Mouse (Mus musculus) thymus, postnatal 4 days (tissue): ENCODE measurements around the gene Ppp2r5e.
"Not testable (repeated sequence)": the region's sequence is repeated elsewhere in the genome, so short reads cannot be mapped to it uniquely, and the experiment has no call there.

Experiments used
- DNase-seq: peaks from one replicate; pipeline ENCODE4 v3.0.0; 2021

The Ppp2r5e gene

GRCm38 (mm10) chr12:75536566-75536965 is 59.5 kb downstream of the Ppp2r5e start:
- no peak for DNase-seq

- DNase-seq = no peak
These were observed 62.9 kb downstream of the Ppp2r5e start for GRCm38 (mm10) chr12:75533145-75533544.

GRCm38 (mm10) chr12:75531895-75532294 is 64.2 kb downstream of the Ppp2r5e start:
- DNase-seq = no peak

DNA sequence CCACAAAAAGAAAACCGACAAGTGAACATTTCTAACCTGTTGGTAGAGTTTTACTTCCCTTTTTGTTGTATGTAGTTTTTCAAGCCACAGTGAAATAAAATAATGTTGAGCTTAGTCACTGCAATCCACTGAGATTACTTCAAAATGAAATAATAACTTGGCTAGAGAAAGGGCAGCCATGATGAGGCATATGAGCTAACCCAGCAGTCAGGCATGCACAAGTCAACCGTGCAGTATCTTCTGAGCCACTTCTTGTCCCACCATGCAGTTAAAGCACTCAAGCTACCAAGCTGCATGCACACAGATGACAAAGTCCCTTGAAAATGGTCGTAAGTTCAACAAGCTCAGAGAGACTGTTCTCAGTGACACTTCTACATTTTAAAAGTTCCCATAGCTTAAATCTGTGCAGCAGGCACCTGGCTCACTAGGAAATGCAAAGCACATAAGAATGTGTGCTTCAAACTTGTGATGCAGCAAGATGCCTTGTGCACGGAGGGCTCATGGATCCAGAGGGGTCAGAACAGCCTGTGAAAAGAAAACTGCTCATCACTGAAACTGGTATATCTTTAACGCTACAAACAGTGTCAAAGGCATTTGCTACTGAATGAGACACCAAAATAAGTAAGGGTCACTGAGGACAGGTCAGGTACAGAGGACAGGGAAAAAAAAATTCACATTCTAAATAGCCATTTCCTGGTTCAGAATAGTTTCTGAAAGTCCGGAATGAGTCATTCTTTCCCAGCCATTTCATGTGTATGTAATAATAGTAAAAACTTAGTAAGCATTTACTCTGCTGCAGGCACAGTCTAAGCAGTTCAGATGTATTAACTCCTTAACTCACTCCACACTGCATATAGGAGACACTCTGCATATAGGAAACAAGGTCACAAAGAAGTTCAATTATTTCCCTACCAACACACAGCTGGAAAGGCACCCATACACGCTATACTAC is 66.9 kb downstream of the Ppp2r5e start:
- DNase-seq = no peak

DNA sequence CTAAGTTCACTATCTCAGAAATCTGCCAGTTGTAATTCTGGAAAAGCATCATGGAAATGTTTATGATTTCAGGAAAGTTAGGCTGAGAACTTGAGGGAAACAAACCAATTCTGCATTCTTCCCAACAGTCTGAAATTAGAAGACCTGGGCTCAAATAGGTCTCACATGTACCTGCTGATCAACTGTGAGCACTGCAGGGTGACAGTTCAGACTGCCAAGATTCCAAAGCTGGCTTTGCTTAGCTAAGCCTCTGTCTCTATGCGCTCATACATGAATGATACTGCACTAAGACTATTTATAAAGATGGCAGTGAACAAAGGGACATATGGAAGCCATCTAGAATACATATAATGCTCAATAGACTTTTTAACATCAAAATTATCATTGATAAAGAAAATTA is 67.7 kb downstream of the Ppp2r5e start:
- DNase-seq = no peak

DNA sequence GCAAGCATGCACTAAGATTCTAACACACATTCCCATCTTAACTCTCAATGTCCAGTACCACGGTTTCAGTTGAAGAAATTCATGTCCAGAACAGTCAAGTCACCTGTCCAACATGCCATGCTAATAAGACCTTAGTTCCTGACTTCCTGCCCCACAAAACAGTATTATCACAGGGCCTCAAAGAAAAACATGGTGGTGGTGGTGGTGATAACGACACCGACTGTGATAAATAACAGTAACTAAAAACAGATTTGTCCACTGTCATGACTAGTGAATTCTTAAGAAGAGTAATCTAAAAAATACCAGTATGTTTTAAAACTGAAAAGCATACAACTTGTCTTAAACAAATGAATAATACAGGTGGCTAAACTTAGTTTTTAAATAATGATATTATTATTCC is 71.8 kb downstream of the Ppp2r5e start:
- DNase-seq = no peak

DNA sequence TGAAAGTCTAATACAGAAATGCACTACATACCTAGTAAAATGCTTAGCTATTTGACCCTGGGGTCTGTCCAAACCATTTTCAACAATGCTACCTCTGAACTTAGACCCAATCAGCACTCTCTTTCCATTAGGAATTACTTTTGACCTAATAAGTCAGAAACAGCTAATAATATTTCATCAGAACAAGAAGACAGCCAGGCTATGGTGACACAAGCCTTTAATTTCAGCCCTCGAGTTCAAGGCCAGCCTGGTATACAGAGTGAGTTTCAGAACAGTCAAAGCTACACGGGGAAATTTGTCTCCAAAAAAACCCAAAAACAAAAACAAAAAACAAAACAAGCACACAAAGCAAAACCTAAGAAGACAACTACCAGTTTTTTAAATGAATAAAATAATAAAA is 73.1 kb downstream of the Ppp2r5e start:
- DNase-seq = no peak

- DNase-seq = no peak
These were observed 73.7 kb downstream of the Ppp2r5e start for GRCm38 (mm10) chr12:75522360-75522759.

- DNase-seq = no peak
These were observed 75.7 kb downstream of the Ppp2r5e start for GRCm38 (mm10) chr12:75520395-75520794.

DNA sequence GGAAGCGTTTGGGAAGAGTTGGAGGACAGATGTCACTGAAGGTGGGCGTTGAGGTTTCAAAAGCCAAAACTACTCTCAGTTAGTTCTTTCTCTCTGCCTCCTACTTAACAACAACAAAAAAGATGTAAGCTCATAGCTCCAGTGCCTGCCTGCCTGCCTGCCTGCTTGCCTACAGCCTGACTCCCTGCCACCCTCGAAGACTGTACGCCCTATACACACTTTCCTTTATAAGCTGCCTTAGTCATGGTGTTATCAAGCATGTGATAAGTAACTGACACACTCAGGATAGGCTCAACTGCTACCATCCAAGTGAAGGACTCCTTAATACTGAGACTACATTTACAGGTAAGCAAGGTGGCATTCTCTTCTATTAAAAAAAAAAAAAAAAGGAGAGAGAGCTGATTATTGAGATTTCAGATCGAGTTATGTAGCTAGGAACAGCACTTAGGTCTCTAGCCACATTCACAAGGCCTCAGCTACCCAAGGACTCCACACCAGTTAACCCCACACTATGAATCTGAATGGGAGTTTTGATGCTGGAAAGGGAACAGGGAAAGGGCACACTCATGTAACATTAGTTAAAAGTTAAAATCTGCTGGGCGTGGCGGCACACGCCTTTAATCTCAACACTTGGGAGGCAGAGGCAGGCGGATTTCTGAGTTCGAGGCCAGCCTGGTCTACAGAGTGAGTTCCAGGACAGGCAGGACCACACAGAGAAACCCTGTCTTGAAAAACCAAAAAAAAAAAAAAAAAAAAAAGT is 76.7 kb downstream of the Ppp2r5e start:
- DNase-seq = no peak

DNA sequence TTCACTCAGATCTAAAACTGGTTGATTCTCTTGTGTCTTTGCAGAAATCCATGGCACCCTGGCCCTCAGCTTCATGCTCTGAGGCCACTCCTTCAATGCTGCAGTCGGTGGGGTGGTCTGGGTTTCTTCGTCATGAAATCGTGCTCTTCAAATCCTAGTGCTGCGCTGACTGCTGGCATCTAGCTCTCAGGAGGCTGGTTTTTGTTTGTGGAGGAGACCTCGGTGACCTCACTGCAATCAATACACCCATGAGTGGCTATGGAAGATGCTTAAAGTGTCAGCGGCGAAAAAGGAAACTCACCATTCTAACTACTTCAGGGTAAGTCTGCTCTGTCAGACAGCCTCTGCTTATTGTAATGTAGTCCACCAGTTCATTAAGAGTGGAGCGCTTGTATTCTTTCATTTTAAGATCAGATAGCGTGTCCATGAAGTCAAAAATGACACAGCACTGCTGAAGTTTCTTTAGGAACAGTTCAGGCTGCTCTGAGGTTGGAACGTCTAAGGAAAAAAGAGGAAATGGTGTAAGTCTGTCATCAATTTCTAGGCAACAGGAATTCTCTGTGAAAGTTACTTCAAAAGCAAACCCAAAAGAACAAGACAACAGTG is 80.6 kb downstream of the Ppp2r5e start:
- no peak for DNase-seq

DNA sequence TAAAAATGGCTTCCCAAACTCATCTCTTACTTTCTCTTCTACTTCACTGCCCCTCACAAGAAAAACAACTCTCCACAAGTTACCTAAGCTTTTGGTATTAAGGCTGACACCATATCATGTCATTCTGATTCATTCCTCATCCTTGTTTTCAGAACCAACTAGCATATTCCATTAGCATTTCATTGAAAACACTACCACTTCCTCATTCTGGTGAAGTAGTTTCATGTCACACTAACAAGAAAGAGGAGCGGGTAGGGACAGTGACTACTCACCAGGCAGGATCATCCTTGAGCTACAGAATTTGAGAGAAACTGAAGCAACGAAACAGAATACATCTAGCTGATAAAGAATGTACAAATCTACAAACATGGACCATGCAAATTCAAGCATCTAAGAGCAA is 84.5 kb downstream of the Ppp2r5e start:
- DNase-seq = no peak

- no peak for DNase-seq
These were observed 90.9 kb downstream of the Ppp2r5e start for GRCm38 (mm10) chr12:75504991-75505650.

DNA sequence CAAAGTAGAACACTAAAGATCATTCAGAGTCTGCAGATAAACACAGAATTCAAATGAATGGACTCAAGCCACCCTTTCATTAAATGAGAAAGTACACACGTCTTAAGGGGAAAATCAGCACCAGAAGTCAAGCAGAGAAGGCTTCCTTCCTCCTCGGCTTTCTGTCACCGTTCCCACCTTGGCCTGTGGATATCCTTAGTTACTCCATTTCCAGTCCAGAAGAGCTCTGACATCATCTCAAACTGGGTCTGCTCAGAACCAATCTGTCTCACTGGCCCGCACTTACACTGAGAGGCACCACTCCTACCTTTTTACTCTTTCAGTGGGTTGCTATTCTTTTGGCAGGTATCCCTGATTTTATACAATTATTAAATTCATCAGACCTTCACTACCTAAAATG is 93.4 kb downstream of the Ppp2r5e start:
- no peak for DNase-seq

GRCm38 (mm10) chr12:75497698-75498097 is 98.3 kb downstream of the Ppp2r5e start:
- DNase-seq = no peak

DNA sequence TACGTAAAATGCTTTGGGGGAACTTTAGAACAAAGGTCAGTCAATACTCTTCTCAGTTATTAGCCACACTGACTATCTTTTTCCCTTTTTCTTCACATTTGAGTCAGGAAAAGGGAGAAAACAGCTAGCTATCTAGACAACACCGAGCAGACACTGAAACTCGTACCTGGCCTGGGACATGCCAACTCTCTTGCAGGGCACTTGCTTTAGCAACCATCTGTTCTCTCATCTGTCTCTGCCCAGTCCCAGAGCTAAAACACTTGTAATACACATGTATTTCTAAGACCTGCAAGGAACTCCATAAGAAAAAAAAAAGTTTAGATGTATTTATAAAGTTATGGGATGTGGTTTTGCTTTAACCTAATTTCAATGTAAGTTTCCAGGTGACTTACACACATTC is 100.4 kb downstream of the Ppp2r5e start:
- no peak for DNase-seq

GRCm38 (mm10) chr12:75494643-75495042 is 101.4 kb downstream of the Ppp2r5e start:
- DNase-seq = no peak

DNA sequence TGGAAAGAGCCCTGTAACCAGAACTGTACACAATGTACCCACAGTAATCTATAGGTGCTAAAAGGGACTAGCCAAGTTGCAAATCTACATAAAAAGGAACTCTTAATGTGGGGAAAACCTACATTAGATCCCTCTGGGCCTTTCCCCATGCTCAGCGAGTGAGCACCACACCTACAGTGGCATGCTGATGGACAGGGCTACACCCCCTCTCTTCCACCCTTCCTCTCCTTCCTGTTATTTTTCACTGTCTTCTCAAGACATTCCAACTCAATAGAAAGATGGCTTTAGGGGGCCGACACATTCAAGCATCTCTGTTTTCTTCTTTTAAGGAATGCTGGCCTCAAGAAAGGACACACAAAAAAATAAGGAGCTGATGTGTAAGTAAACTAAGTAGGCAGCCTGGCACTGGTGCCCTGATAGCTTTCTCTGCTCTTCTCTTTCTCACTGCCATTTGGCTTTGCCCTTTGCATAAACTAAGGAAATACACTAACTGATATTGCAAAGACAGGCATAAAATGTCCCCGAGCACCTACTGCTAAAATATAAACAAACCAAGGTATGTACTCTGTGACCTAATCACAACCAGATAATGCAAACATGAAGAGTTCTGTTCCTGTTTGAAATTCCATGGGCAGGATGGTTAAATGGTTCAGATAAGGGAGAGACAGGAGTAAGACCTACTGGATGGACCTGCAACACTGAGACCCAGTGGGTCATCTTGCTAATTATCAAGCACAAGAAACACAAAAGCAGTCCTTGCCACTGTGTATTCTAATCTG is 103.3 kb downstream of the Ppp2r5e start:
- DNase-seq = no peak

DNA sequence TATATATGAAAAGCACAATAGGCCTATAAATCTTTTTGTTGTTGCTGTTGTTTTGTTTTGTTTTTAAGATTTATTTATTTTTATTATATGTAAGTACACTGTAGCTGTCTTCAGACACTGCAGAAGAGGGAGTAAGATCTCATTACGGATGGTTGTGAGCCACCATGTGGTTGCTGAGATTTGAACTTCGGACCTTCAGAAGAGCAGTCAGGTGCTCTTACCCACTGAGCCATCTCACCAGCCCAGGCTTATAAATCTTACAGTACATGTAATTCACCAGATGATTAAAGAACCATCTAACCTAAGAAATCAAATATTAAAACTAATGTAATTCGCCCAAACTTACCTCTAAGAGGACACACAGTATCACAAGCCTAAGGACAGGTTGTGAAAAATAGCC is 103.9 kb downstream of the Ppp2r5e start:
- DNase-seq = not testable (repeated sequence)

GRCm38 (mm10) chr12:75487500-75487899 is 108.5 kb downstream of the Ppp2r5e start:
- no peak for DNase-seq

- DNase-seq = no peak
These were observed 109.3 kb downstream of the Ppp2r5e start for GRCm38 (mm10) chr12:75486568-75487286.

GRCm38 (mm10) chr12:75482781-75483180 is 113.3 kb downstream of the Ppp2r5e start:
- DNase-seq = no peak
